Mouse (Mus musculus): Measurements from ENCODE around the gene Crk.
"Not testable (repeated sequence)": the region's sequence is repeated elsewhere in the genome, so short reads cannot be mapped to it uniquely, and the experiment has no call there.

DNA sequence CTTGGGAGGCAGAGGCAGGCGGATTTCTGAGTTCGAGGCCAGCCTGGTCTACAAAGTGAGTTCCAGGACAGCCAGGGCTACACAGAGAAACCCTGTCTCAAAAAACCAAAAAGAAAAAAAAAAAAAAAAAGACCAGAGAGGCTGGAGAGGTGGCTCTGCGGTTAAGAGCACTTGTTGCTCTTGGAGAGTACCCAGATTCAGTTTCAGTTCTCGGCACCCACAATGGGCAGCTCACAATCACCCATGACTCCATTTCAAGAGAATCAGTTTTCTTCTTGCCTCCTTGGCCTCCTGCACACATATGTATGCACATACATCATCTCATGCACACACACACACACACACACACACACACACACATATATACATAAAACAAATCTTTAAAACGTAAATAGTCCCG is 48.6 kb downstream of the Crk start:
- not testable (repeated sequence) for TF ChIP-seq CTCF (IDR thresholded peaks at IDR 0.05; ENCODE audit: control insufficient read depth, insufficient read depth, insufficient read length); MYOD1 (IDR thresholded peaks at IDR 0.05; ENCODE audit: control insufficient read depth, insufficient read length, low read depth); MAX (IDR thresholded peaks at IDR 0.05); USF1 (IDR thresholded peaks at IDR 0.05; ENCODE audit: low read depth)

Measured in C2C12 (cell line).